24 mouse cellular contexts compared by ENCODE assay signal in the genomic region with DNA sequence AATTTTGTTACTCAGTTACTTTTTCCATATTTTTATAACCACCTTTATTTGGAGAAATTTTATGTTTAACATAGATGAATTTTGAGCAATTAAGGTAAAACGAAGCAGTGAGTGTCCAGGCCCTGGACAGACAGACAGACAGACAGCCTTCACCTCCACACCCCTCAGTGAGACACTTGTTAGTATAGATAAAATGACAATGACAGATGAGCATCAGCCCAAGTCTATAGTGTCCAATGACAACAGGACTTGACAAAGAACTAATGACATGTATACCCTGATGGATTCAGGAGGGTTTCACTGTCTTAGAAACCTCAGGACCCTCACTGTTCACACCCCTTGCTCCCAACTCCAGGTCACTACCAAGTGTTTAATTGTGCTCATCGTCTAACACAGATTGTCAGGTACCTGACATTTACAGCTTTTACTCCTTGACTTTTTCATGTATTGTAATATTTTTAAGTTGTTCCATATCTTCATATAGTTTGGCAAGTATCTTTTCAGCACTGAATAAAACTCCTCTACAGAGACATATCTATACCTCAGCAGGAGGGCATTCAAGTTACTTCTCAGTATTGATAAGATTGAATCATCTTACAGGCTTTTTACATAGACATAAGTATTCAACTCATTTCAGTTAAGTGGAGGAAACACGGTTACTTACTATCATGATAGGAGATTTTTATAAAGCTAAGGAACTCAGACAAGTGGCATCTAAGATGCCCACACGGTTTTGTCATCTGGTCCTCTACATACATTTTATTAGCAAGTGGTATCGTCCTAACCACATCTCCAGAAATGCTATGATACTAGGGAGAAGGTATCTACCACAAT. TPM values are rescaled to one million over a fixed set of nuclear protein-coding genes. Genes with fewer than 3 reads are reported as not detected.
DNase-seq lines count a peak whose midpoint lies in the region; ATAC-seq and TF ChIP-seq lines count a peak whose summit lies in the region.
"Had no signal": no experiment of that assay in that cellular context is flagged by ENCODE, and none has a peak within 500 bp of the region (broad histone marks: within the 10 kb centered on the region; RNA-seq: fewer than 3 reads in every experiment).

No protein-coding gene starts in this region.

- H3K4me3 ChIP-seq in MEL (ENCODE audit: control insufficient read depth in 1 of 2, insufficient read depth in 1 of 2, low read depth in 2 of 2, low read length in 2 of 2), result no peak overlapping the region
- H3K4me3 ChIP-seq in liver, embryonic 13.5 days (replicated peaks), result no peak overlapping the region
- no peak overlapping the region for H3K4me3 ChIP-seq in liver, postnatal 0 days (ENCODE audit: low read depth, low read length)
- H3K4me3 ChIP-seq: embryonic facial prominence, embryonic 10.5 days; erythroblast, embryonic 14.5 days; forebrain, embryonic 15.5 days; heart, adult 2 months; heart, embryonic 15.5 days; hindbrain, embryonic 15.5 days had no signal

- WGBS in liver, embryonic 13.5 days (ENCODE audit: insufficient replicate concordance), result 47% methylated on average over 5 of the region's 5 CpGs
- WGBS in liver, postnatal 0 days (ENCODE audit: insufficient replicate concordance), result 58% methylated on average over 5 of the region's 5 CpGs

- TF ChIP-seq POLR2A in MEL (IDR thresholded peaks at IDR 0.05; ENCODE audit: control insufficient read depth in 1 of 2, insufficient read depth in 1 of 2, low read depth in 1 of 2, low read length in 2 of 2, poor library complexity in 1 of 2), result no peak

- no peaks in the 10 kb centered on the region for H3K27me3 ChIP-seq in MEL (ENCODE audit: control insufficient read depth in 1 of 2, insufficient read depth in 2 of 2, low read length in 2 of 2)
- no peaks in the 10 kb centered on the region for H3K27me3 ChIP-seq in liver, embryonic 13.5 days
- H3K27me3 ChIP-seq in liver, postnatal 0 days (ENCODE audit: insufficient read depth, low read length), result no peaks in the 10 kb centered on the region
- H3K27me3 ChIP-seq: forebrain, embryonic 15.5 days; heart, embryonic 15.5 days; hindbrain, embryonic 15.5 days had no signal

- intact Hi-C loops in heart, postnatal 14 days (cut with DNase I), result no loop called here

- no peaks in the 10 kb centered on the region for H3K79me2 ChIP-seq in MEL (ENCODE audit: control insufficient read depth, insufficient read depth, low read length, poor library complexity)

- ATAC-seq in liver, embryonic 13.5 days (ENCODE audit: low read depth), result peak; percentile 84
- peak; percentile 66 for ATAC-seq in liver, postnatal 0 days
- ATAC-seq: forebrain, embryonic 15.5 days had no signal

- H3K4me2 ChIP-seq in liver, embryonic 13.5 days, result peak overlapping the region; percentile 35
- no peak overlapping the region for H3K4me2 ChIP-seq in liver, postnatal 0 days (ENCODE audit: low read depth, low read length)
- H3K4me2 ChIP-seq: forebrain, embryonic 15.5 days; heart, embryonic 11.5 days; heart, embryonic 15.5 days; hindbrain, embryonic 15.5 days had no signal

- no peak for TF ChIP-seq EP300 in MEL (IDR thresholded peaks at IDR 0.05; ENCODE audit: low read depth in 1 of 2, low read length in 2 of 2)
- TF ChIP-seq EP300 in liver, postnatal 0 days (IDR thresholded peaks at IDR 0.05; ENCODE audit: low read depth), result no peak; the same call in 1 of the 2 replicates

- H3K4me1 ChIP-seq in MEL (ENCODE audit: control insufficient read depth in 1 of 2, insufficient read depth in 2 of 2, low read length in 2 of 2), result peaks cover 16 to 26% of the 10 kb centered on the region in 2 experiments
- peaks cover 21% of the 10 kb centered on the region for H3K4me1 ChIP-seq in liver, embryonic 13.5 days (replicated peaks)
- peaks cover 5% of the 10 kb centered on the region; the same call in 1 of the 2 replicates for H3K4me1 ChIP-seq in liver, postnatal 0 days (ENCODE audit: insufficient read depth)
- H3K4me1 ChIP-seq: embryonic facial prominence, embryonic 10.5 days; forebrain, embryonic 15.5 days; heart, embryonic 15.5 days; hindbrain, embryonic 15.5 days had no signal

- peaks cover 2 to 33% of the 10 kb centered on the region in 2 experiments; a peak in 3 of 4 replicates for H3K36me3 ChIP-seq in MEL (ENCODE audit: control insufficient read depth in 1 of 2, insufficient read depth in 2 of 2, low read length in 2 of 2)
- H3K36me3 ChIP-seq in liver, embryonic 13.5 days, result 0 out of 2 replicates have a peak, but pooled peaks cover 6% of the 10 kb centered on the region
- H3K36me3 ChIP-seq in liver, postnatal 0 days (replicated peaks; ENCODE audit: insufficient read depth, low read length), result peaks cover 9% of the 10 kb centered on the region; the same call in 1 of the 2 replicates
- H3K36me3 ChIP-seq: embryonic facial prominence, embryonic 10.5 days; forebrain, embryonic 15.5 days; heart, embryonic 15.5 days; hindbrain, embryonic 15.5 days had no signal

- H3K9ac ChIP-seq in MEL (ENCODE audit: control insufficient read depth, low read depth, low read length, poor library complexity, severe bottlenecking), result no peak overlapping the region
- no peak overlapping the region for H3K9ac ChIP-seq in liver, embryonic 13.5 days
- H3K9ac ChIP-seq in liver, postnatal 0 days (replicated peaks), result no peak overlapping the region
- H3K9ac ChIP-seq: forebrain, embryonic 15.5 days; heart, embryonic 15.5 days; hindbrain, embryonic 15.5 days had no signal

- no peak for TF ChIP-seq CTCF in MEL (IDR thresholded peaks at IDR 0.05 in 2 of 3, conservative IDR thresholded peaks at IDR 0.05 in 1 of 3; ENCODE audit: control insufficient read depth in 1 of 3, insufficient read depth in 1 of 3, low read depth in 2 of 3, low read length in 3 of 3, poor library complexity in 1 of 3, severe bottlenecking in 1 of 3)
- no peak for TF ChIP-seq CTCF in liver, postnatal 0 days (IDR thresholded peaks at IDR 0.05; ENCODE audit: low read depth)

- no peaks in the 10 kb centered on the region for H3K9me3 ChIP-seq in MEL (replicated peaks; ENCODE audit: insufficient read depth, low read length)
- no peaks in the 10 kb centered on the region for H3K9me3 ChIP-seq in liver, embryonic 13.5 days (replicated peaks)
- H3K9me3 ChIP-seq in liver, postnatal 0 days (ENCODE audit: low read length), result no peaks in the 10 kb centered on the region
- H3K9me3 ChIP-seq: embryonic facial prominence, embryonic 10.5 days; forebrain, embryonic 15.5 days; heart, embryonic 15.5 days; hindbrain, embryonic 15.5 days had no signal

- peak overlapping the region; percentile 75 for H3K27ac ChIP-seq in MEL (ENCODE audit: control insufficient read depth, low read depth, low read length)
- H3K27ac ChIP-seq in liver, embryonic 13.5 days, result peak overlapping the region; percentile 66
- no peak overlapping the region for H3K27ac ChIP-seq in liver, postnatal 0 days (ENCODE audit: low read depth)
- H3K27ac ChIP-seq: embryonic facial prominence, embryonic 10.5 days; forebrain, embryonic 15.5 days; heart, adult 2 months; heart, embryonic 15.5 days; hindbrain, embryonic 15.5 days had no signal

- no peak for DNase-seq in MEL (ENCODE audit: low read depth, low spot score)
- DNase-seq in c-Kit-positive CD71-positive TER-119-positive erythroid progenitor cells, embryonic 14.5 days (ENCODE audit: low spot score), result peak; percentile 55
- DNase-seq in liver, embryonic 13.5 days, result no peak
- no peak for DNase-seq in liver, postnatal 0 days
- DNase-seq in gastrocnemius, postnatal 25 days, result no peak
- DNase-seq in thymus, postnatal 4 days, result no peak
- no peak for DNase-seq in heart, postnatal 14 days
- DNase-seq in layer of hippocampus, adult 9-10 months (ENCODE audit: low spot score), result no peak
- DNase-seq: adrenal gland, postnatal 14 days; cerebellum, adult 2 months; cerebellum, postnatal 10 days; heart, adult 2 months had no signal

- no peak for TF ChIP-seq RAD21 in MEL (IDR thresholded peaks at IDR 0.05; ENCODE audit: low read depth, low read length)

TF ChIP-seq in MEL, 35 proteins besides CTCF, POLR2A, EP300 and RAD21:
- TF ChIP-seq ZC3H11A (IDR thresholded peaks at IDR 0.05; ENCODE audit: low read depth, low read length) (no peak), HCFC1 (IDR thresholded peaks at IDR 0.05; ENCODE audit: low read depth, low read length) (no peak), SMC3 (IDR thresholded peaks at IDR 0.05; ENCODE audit: low read depth, low read length) (peak; percentile 8; the same call in 1 of the 2 replicates), NRF1 (IDR thresholded peaks at IDR 0.05; ENCODE audit: insufficient read depth, low read depth, low read length, poor library complexity, severe bottlenecking) (no peak), ZKSCAN1 (IDR thresholded peaks at IDR 0.05; ENCODE audit: low read depth, low read length) (no peak), CHD1 (IDR thresholded peaks at IDR 0.05; ENCODE audit: low read depth, low read length) (no peak), ZMIZ1 (IDR thresholded peaks at IDR 0.05; ENCODE audit: low read depth, low read length) (no peak), JUND (IDR thresholded peaks at IDR 0.05; ENCODE audit: low read depth, low read length) (no peak), TCF12 (IDR thresholded peaks at IDR 0.05; ENCODE audit: low read depth, low read length) (no peak)

RNA-seq across cellular contexts. Expression of a gene that starts 59.8 kb away (rescaled TPM):
- not detected in 2 replicates for total RNA-seq in MEL (2012; rRNA removed)
- polyA plus RNA-seq in MEL (2012; ENCODE audit: insufficient read depth in 1 of 2, insufficient read length in 2 of 2, low read depth in 1 of 2, low replicate concordance in 2 of 2, missing spikeins in 1 of 2), result not detected
- polyA plus RNA-seq in liver, embryonic 13.5 days (2015; fragmentation: Nextera tagmentation; extraction: Ambion mirVana), result 0.28 and 0.38 TPM in 2 replicates
- polyA plus RNA-seq in liver, postnatal 0 days (2015; fragmentation: Nextera tagmentation; extraction: Ambion mirVana), result not detected in 2 replicates
- not detected for total RNA-seq in gastrocnemius, postnatal 25 days (2021)
- not detected for total RNA-seq in heart, postnatal 14 days (2021)
- total RNA-seq: adrenal gland, postnatal 14 days; ES-E14; gastrocnemius, adult 8-10 months; heart, adult 2 months; heart, postnatal 25 days had no signal
- polyA plus RNA-seq: cerebellum, adult 2 months; embryonic facial prominence, embryonic 14.5 days; erythroblast, embryonic 14.5 days; forebrain, embryonic 11.5 days; forebrain, embryonic 15.5 days; gonadal fat pad, adult 2 months; heart, adult 2 months; heart, embryonic 11.5 days; heart, embryonic 15.5 days; hindbrain, embryonic 15.5 days had no signal
